Mouse (Mus musculus) urinary bladder, postnatal 4 days (tissue): ENCODE data around the gene Cers6.

Experiments
- DNase-seq, 2 experiments: peaks; one replicate each; pipeline ENCODE4 v3.0.0; 2021 to 2022; ENCODE audit warnings: low spot score in 2 of 2

The Cers6 gene

GRCm38 (mm10) chr2:68879071-68879651, 17.9 kb downstream of the Cers6 start:
- no peak for DNase-seq

GRCm38 (mm10) chr2:68884573-68884972, 23.3 kb downstream of the Cers6 start:
- no peak for DNase-seq

- no peak for DNase-seq
Observed at GRCm38 (mm10) chr2:68885206-68885605, 24.0 kb downstream of the Cers6 start.

- no peak for DNase-seq
Observed at GRCm38 (mm10) chr2:68885766-68886496, 24.7 kb downstream of the Cers6 start.

- DNase-seq: no peak
Observed at GRCm38 (mm10) chr2:68886661-68887060, 25.4 kb downstream of the Cers6 start.

- no peak for DNase-seq
Observed at GRCm38 (mm10) chr2:68888094-68888705, 27.0 kb downstream of the Cers6 start.

GRCm38 (mm10) chr2:68889661-68890170, 28.5 kb downstream of the Cers6 start:
- no peak for DNase-seq

- no peak for DNase-seq
Observed at GRCm38 (mm10) chr2:68892476-68892875, 31.2 kb downstream of the Cers6 start.

GRCm38 (mm10) chr2:68895044-68895764, 34.0 kb downstream of the Cers6 start:
- DNase-seq: no peak

- no peak for DNase-seq
Observed at GRCm38 (mm10) chr2:68896196-68896595, 35.0 kb downstream of the Cers6 start.

GRCm38 (mm10) chr2:68899770-68900521, 38.7 kb downstream of the Cers6 start:
- DNase-seq: no peak

GRCm38 (mm10) chr2:68900640-68901378, 39.6 kb downstream of the Cers6 start:
- DNase-seq: no peak

- no peak for DNase-seq
Observed at GRCm38 (mm10) chr2:68901708-68902107, 40.5 kb downstream of the Cers6 start.

GRCm38 (mm10) chr2:68902546-68902945, 41.3 kb downstream of the Cers6 start:
- no peak for DNase-seq

GRCm38 (mm10) chr2:68906921-68907320, 45.7 kb downstream of the Cers6 start:
- DNase-seq: no peak

GRCm38 (mm10) chr2:68907721-68908463, 46.7 kb downstream of the Cers6 start:
- DNase-seq: no peak

- DNase-seq: no peak
Observed at GRCm38 (mm10) chr2:68910727-68911126, 49.5 kb downstream of the Cers6 start.

GRCm38 (mm10) chr2:68911587-68912483, 50.6 kb downstream of the Cers6 start:
- no peak for DNase-seq

GRCm38 (mm10) chr2:68915742-68916141, 54.5 kb downstream of the Cers6 start:
- no peak for DNase-seq
